Mouse (Mus musculus): ENCODE results near the gene Aqp1. TPM values are rescaled to one million over a fixed set of nuclear protein-coding genes. Genes with fewer than 3 reads are reported as not detected.

The Aqp1 gene
- polyA plus RNA-seq, 1 experiment from 2014 or later = 0.76 TPM

- no peak for DNase-seq (ENCODE audit: low spot score)
- Histone ChIP-seq H3K9me3 (peaks cover 4% of the 10 kb centered on the region; the same call in 1 of the 2 replicates), H3K4me1 (no peaks in the 10 kb centered on the region), H3K4me3 (no peak overlapping the region), H3K27me3 (replicated peaks; ENCODE audit: low read depth, poor library complexity, severe bottlenecking) (no peaks in the 10 kb centered on the region), H3K27ac (replicated peaks) (no peak overlapping the region), H3K36me3 (replicated peaks) (no peaks in the 10 kb centered on the region)
- WGBS = 89% methylated on average over 6 of the region's 6 CpGs
Measured at GRCm38 (mm10) chr6:55350383-55350952, 14.2 kb downstream of the Aqp1 start.

- Histone ChIP-seq H3K4me1 (0 out of 2 replicates have a peak, but pooled peaks cover 3% of the 10 kb centered on the region), H3K4me3 (no peak overlapping the region), H3K36me3 (replicated peaks) (no peaks in the 10 kb centered on the region), H3K27ac (replicated peaks) (no peak overlapping the region), H3K27me3 (replicated peaks; ENCODE audit: low read depth, poor library complexity, severe bottlenecking) (no peaks in the 10 kb centered on the region), H3K9me3 (peaks cover 4% of the 10 kb centered on the region; the same call in 1 of the 2 replicates)
- DNase-seq (ENCODE audit: low spot score) = no peak
- WGBS = 78% methylated on average over 7 of the region's 7 CpGs
Measured at GRCm38 (mm10) chr6:55351712-55352111, 15.5 kb downstream of the Aqp1 start.

GRCm38 (mm10) chr6:55353711-55354445 lies 17.6 kb downstream of the Aqp1 start:
- no peak for DNase-seq (ENCODE audit: low spot score)
- 81% methylated on average over 12 of the region's 12 CpGs for WGBS
- Histone ChIP-seq H3K4me1 (peaks cover 6% of the 10 kb centered on the region; the same call in 1 of the 2 replicates), H3K4me3 (no peak overlapping the region), H3K9me3 (peaks cover 4% of the 10 kb centered on the region; the same call in 1 of the 2 replicates), H3K27me3 (replicated peaks; ENCODE audit: low read depth, poor library complexity, severe bottlenecking) (no peaks in the 10 kb centered on the region), H3K36me3 (replicated peaks) (no peaks in the 10 kb centered on the region), H3K27ac (replicated peaks) (no peak overlapping the region)

GRCm38 (mm10) chr6:55354456-55355117 lies 18.4 kb downstream of the Aqp1 start:
- Histone ChIP-seq H3K36me3 (replicated peaks) (no peaks in the 10 kb centered on the region), H3K27ac (replicated peaks) (no peak overlapping the region), H3K27me3 (replicated peaks; ENCODE audit: low read depth, poor library complexity, severe bottlenecking) (no peaks in the 10 kb centered on the region), H3K4me3 (no peak overlapping the region), H3K4me1 (peaks cover 8% of the 10 kb centered on the region), H3K9me3 (peaks cover 4% of the 10 kb centered on the region; the same call in 1 of the 2 replicates)
- no peak for DNase-seq (ENCODE audit: low spot score)
- WGBS = 64% methylated on average over 4 of the region's 4 CpGs

GRCm38 (mm10) chr6:55355575-55355974 lies 19.3 kb downstream of the Aqp1 start:
- no peak for DNase-seq (ENCODE audit: low spot score)
- 86% methylated on average over 7 of the region's 7 CpGs for WGBS
- no peaks in the 10 kb centered on the region for H3K27me3 ChIP-seq (replicated peaks; ENCODE audit: low read depth, poor library complexity, severe bottlenecking)
- no peaks in the 10 kb centered on the region for H3K9me3 ChIP-seq
- no peak overlapping the region for H3K27ac ChIP-seq (replicated peaks)
- H3K36me3 ChIP-seq (replicated peaks) = no peaks in the 10 kb centered on the region
- H3K4me3 ChIP-seq = no peak overlapping the region
- peaks cover 8% of the 10 kb centered on the region for H3K4me1 ChIP-seq

- no peak overlapping the region for H3K4me3 ChIP-seq
- H3K36me3 ChIP-seq (replicated peaks) = no peaks in the 10 kb centered on the region
- H3K4me1 ChIP-seq = peaks cover 8% of the 10 kb centered on the region
- no peaks in the 10 kb centered on the region for H3K9me3 ChIP-seq
- H3K27ac ChIP-seq (replicated peaks) = no peak overlapping the region
- H3K27me3 ChIP-seq (replicated peaks; ENCODE audit: low read depth, poor library complexity, severe bottlenecking) = no peaks in the 10 kb centered on the region
- DNase-seq (ENCODE audit: low spot score) = no peak
- WGBS = 63% methylated on average over 5 of the region's 5 CpGs
Measured at GRCm38 (mm10) chr6:55356017-55356703, 19.9 kb downstream of the Aqp1 start.

GRCm38 (mm10) chr6:55356976-55357635 lies 20.9 kb downstream of the Aqp1 start:
- WGBS = 66% methylated on average over 5 of the region's 5 CpGs
- H3K27ac ChIP-seq (replicated peaks) = no peak overlapping the region

GRCm38 (mm10) chr6:55357636-55358031 lies 21.4 kb downstream of the Aqp1 start:
- Histone ChIP-seq H3K4me1 (peaks cover 8% of the 10 kb centered on the region), H3K4me3 (no peak overlapping the region), H3K27ac (replicated peaks) (no peak overlapping the region), H3K36me3 (replicated peaks) (no peaks in the 10 kb centered on the region), H3K9me3 (no peaks in the 10 kb centered on the region), H3K27me3 (replicated peaks; ENCODE audit: low read depth, poor library complexity, severe bottlenecking) (no peaks in the 10 kb centered on the region)
- WGBS = 67% methylated on average over 6 of the region's 6 CpGs
- no peak for DNase-seq (ENCODE audit: low spot score)

More at GRCm38 (mm10) chr6:55356976-55357635, 20.9 kb downstream of the Aqp1 start:
- DNase-seq (ENCODE audit: low spot score) = no peak
- Histone ChIP-seq H3K4me3 (no peak overlapping the region), H3K4me1 (peaks cover 8% of the 10 kb centered on the region), H3K9me3 (no peaks in the 10 kb centered on the region), H3K36me3 (replicated peaks) (no peaks in the 10 kb centered on the region), H3K27me3 (replicated peaks; ENCODE audit: low read depth, poor library complexity, severe bottlenecking) (no peaks in the 10 kb centered on the region)

- no peaks in the 10 kb centered on the region for H3K36me3 ChIP-seq (replicated peaks)
- H3K27me3 ChIP-seq (replicated peaks; ENCODE audit: low read depth, poor library complexity, severe bottlenecking) = no peaks in the 10 kb centered on the region
- peak; percentile 47 for DNase-seq (ENCODE audit: low spot score)
- no peak overlapping the region for H3K4me3 ChIP-seq
- peaks cover 8% of the 10 kb centered on the region for H3K4me1 ChIP-seq
- H3K9me3 ChIP-seq = no peaks in the 10 kb centered on the region
- 20% methylated on average over 2 of the region's 2 CpGs for WGBS
- no peak overlapping the region for H3K27ac ChIP-seq (replicated peaks)
Measured at GRCm38 (mm10) chr6:55358731-55359143, 22.5 kb downstream of the Aqp1 start.

GRCm38 (mm10) chr6:55362663-55363062 lies 26.4 kb downstream of the Aqp1 start:
- H3K4me3 ChIP-seq = no peak overlapping the region
- H3K4me1 ChIP-seq = peaks cover 5% of the 10 kb centered on the region
- H3K27me3 ChIP-seq (replicated peaks; ENCODE audit: low read depth, poor library complexity, severe bottlenecking) = no peaks in the 10 kb centered on the region
- no peaks in the 10 kb centered on the region for H3K9me3 ChIP-seq
- no peak overlapping the region for H3K27ac ChIP-seq (replicated peaks)
- no peak for DNase-seq (ENCODE audit: low spot score)
- 96% methylated on average over 1 of the region's 1 CpGs for WGBS
- no peaks in the 10 kb centered on the region for H3K36me3 ChIP-seq (replicated peaks)

GRCm38 (mm10) chr6:55367126-55367525 lies 30.9 kb downstream of the Aqp1 start:
- no peaks in the 10 kb centered on the region for H3K27me3 ChIP-seq (replicated peaks; ENCODE audit: low read depth, poor library complexity, severe bottlenecking)
- no peaks in the 10 kb centered on the region for H3K9me3 ChIP-seq
- DNase-seq (ENCODE audit: low spot score) = no peak
- H3K27ac ChIP-seq (replicated peaks) = no peak overlapping the region
- H3K36me3 ChIP-seq (replicated peaks) = no peaks in the 10 kb centered on the region
- no peaks in the 10 kb centered on the region for H3K4me1 ChIP-seq
- H3K4me3 ChIP-seq = no peak overlapping the region

GRCm38 (mm10) chr6:55370831-55371230 lies 34.6 kb downstream of the Aqp1 start:
- Histone ChIP-seq H3K27ac (replicated peaks) (no peak overlapping the region), H3K4me1 (no peaks in the 10 kb centered on the region), H3K9me3 (no peaks in the 10 kb centered on the region), H3K27me3 (replicated peaks; ENCODE audit: low read depth, poor library complexity, severe bottlenecking) (0 out of 2 replicates have a peak, but pooled peaks cover 2% of the 10 kb centered on the region), H3K36me3 (replicated peaks) (no peaks in the 10 kb centered on the region), H3K4me3 (no peak overlapping the region)
- 90% methylated on average over 6 of the region's 6 CpGs for WGBS
- DNase-seq (ENCODE audit: low spot score) = no peak
